Mouse (Mus musculus) lung, postnatal 14 days (tissue): ENCODE data around the gene Ndfip2.

Experiments
- DNase-seq: peaks from one replicate; pipeline ENCODE4 v3.0.0; 2021

Ndfip2 gene

GRCm38 (mm10) chr14:105287972-105288371, 29.6 kb downstream of the Ndfip2 start:
- DNase-seq, result no peak

DNA sequence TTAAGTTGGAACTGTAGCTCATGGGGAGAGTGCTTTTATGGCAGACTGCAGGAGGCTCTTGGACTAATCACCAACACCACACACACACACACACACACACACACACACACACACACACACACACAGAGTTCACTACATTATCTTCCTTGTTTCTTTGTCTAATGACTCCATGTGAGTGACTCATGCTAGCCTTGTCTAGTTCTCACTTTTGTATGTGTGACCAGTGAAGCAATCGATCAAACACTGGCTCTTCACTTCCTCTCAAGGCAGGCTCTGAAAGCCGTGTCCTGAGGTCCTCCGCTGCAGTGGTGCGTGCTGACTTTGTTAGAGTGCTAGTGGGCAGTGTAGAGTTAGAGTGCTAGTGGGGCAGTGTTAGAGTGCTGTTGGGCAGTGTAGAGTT, 30.2 kb downstream of the Ndfip2 start:
- DNase-seq, result no peak

DNA sequence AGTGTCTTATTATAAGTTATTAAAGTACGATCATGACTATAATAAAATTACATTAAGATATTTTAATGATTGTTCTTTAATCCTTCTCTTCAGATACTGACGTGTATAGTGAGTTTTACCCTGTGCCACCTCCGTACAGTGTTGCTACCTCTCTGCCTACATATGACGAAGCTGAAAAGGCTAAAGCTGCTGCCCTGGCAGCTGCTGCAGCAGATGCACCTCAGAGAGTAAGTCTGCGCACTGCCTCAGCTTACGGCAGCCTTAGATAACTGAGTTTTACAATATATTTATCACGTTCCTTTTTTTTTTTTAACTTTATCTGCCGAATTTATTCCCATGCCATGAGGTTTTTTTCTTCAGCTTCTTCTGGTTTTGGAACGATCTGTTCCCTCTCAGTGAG, 33.8 kb downstream of the Ndfip2 start:
- no peak for DNase-seq

GRCm38 (mm10) chr14:105293777-105294176, 35.4 kb downstream of the Ndfip2 start:
- no peak for DNase-seq

DNA sequence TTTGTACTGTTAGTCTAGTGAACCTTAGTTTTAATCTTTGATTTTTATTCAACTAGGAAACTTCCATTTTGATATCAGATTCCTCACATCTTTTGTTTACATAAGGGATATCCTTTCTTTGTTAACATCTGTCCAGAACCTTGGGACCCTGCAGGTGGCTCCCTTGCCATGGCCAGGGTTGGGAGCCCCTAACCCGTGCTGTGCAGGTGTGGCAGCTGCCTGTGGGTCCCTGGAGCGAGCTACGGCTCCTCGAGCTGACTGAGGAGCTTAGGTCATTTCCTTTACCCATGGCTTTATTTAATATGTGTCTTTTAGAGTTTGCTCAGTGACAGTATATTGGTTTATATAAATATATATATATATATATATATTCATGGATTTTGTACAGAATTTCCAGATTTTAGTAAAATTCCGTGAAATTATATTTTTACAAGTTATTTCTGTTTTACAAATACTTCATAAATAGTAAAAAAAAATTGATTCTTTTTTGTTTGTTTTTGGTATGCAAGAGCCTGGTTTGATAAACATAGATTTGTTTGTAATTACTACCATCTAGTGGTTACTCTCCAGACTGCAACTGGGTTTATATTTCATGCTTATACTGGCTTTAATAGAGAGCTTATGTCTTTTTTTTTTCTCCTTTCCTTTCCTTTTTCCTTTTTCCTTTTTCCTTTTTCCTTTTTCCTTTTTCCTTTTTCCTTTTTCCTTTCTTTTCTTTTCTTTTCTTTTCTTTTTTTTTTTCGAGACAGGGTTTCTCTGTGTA, 37.6 kb downstream of the Ndfip2 start:
- no peak for DNase-seq

- no peak for DNase-seq
These were observed 41.4 kb downstream of the Ndfip2 start for GRCm38 (mm10) chr14:105299744-105300255.

DNA sequence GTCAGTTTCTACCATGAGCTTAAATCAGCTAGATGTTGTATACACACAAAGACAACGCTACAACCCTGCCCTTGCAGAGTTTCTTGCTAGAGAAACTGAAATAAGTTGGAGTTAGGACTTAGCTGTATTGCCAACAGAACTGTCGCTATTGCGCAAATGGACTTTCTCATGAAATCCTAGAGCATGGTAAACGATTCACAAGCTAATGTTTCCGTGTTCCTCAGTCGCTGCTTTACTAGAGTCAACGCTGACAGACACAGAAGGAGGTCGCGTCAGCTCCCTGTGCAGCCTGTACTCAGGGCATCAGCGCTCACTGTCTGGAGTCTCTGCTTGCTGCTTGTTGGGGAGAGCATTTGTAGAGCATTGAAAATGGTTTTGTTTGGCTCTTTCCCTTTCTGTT, 42.2 kb downstream of the Ndfip2 start:
- DNase-seq, result no peak

- DNase-seq, result no peak
These were observed 44.3 kb downstream of the Ndfip2 start for GRCm38 (mm10) chr14:105302708-105303107.

DNA sequence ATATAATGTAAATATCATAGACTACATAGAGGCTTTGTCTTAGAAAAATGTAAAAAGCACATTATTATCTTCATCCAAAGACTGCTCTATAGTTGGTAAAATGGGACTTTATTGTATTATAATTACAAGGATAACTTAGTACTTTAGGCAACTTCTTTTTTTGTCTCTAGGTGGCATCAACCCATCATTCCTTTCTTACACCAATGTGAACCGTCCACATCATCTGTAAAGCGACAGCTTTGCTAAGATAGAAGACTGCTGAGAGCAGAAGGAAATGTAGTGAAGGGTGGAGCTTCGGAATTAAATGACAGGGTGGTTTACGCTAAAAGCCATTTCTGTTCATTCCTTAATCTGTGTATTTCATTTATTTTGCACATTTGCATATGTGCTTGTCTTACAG, 49.3 kb downstream of the Ndfip2 start:
- DNase-seq, result no peak

- DNase-seq, result no peak
These were observed 54.0 kb downstream of the Ndfip2 start for GRCm38 (mm10) chr14:105312366-105312765.

DNA sequence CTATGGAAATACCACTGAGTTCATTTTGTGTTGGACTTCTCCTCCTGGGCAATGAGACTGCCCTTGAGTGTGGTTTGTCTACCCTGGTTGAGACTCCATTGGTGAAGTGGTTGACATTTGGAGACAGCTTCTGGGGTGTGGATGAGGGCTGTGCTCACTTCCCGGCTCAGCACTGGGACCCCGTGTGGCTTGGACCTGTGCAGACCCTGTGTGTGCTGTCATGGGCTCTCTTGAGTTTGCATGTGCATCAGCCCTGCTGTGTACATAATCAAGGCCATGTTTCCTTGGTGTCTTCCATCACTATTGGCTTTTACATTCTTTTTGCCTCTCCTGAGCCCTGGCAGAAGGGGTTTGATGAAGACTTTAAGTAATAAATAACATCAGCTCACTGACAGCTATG, 54.6 kb downstream of the Ndfip2 start:
- DNase-seq, result no peak

- DNase-seq, result peak; percentile 33
These were observed 55.5 kb downstream of the Ndfip2 start for GRCm38 (mm10) chr14:105313877-105314276.

- no peak for DNase-seq
These were observed 63.3 kb downstream of the Ndfip2 start for GRCm38 (mm10) chr14:105321712-105322111.

DNA sequence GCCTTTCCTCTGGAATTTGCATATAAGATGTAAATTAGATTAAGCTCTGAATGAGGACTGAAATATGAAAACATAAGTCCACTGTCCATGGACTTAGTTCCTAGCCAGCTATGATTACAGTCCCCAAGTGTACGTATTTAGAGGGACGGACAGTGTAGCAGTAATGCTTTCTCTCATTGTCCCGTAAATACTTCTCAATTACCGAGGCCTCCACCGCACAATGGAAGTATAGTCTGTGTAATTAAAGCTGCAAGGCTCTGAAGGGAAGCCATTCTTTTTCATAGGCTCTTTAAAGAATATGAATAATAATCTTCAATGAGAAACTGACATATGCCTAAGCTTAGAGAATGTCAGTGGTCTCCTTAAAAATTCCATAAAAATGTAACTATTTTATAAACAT, 64.5 kb downstream of the Ndfip2 start:
- no peak for DNase-seq

DNA sequence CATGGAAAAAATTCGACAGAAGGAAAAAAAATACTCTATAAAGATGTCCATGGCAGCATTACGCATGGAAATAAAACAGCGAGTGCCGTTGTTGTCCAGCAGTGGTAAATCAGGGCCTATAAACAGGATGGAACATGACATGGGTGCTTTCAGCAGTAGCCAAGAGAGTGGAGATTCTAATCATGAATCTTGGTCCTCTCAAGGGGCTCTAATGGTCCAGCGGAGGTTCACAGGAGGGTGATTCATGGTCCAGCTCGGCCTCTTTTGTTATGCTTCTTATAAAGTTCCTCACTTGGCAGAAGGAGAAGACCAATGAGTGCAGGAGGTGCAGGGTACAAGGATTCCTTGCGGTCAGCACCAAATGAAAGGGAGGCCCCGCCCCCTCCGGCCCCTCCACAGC, 65.1 kb downstream of the Ndfip2 start:
- no peak for DNase-seq

GRCm38 (mm10) chr14:105328397-105329302, 70.3 kb downstream of the Ndfip2 start:
- DNase-seq, result peak; percentile 74

- no peak for DNase-seq
These were observed 75.2 kb downstream of the Ndfip2 start for GRCm38 (mm10) chr14:105333475-105334094.

- no peak for DNase-seq
These were observed 83.4 kb downstream of the Ndfip2 start for GRCm38 (mm10) chr14:105341765-105342164.

GRCm38 (mm10) chr14:105354121-105354520, 95.7 kb downstream of the Ndfip2 start:
- no peak for DNase-seq
